Mouse (Mus musculus): ENCODE data around the gene Ambra1.

The Ambra1 gene

GRCm38 (mm10) chr2:91876000-91876805, 146.3 kb downstream of the Ambra1 start:
- DNase-seq = no peak

GRCm38 (mm10) chr2:91876806-91877140, 146.8 kb downstream of the Ambra1 start:
- DNase-seq = no peak

GRCm38 (mm10) chr2:91878387-91879180, 148.7 kb downstream of the Ambra1 start:
- DNase-seq = no peak

GRCm38 (mm10) chr2:91883961-91884360, 154.0 kb downstream of the Ambra1 start:
- DNase-seq = peak; percentile 52

- DNase-seq = no peak
These were observed 154.7 kb downstream of the Ambra1 start for GRCm38 (mm10) chr2:91884616-91885015.

GRCm38 (mm10) chr2:91894716-91895115, 164.8 kb downstream of the Ambra1 start:
- no peak for DNase-seq

- DNase-seq = no peak
These were observed 165.5 kb downstream of the Ambra1 start for GRCm38 (mm10) chr2:91895401-91895800.

- no peak for DNase-seq
These were observed 168.0 kb downstream of the Ambra1 start for GRCm38 (mm10) chr2:91897968-91898367.

- no peak for DNase-seq
These were observed 169.2 kb downstream of the Ambra1 start for GRCm38 (mm10) chr2:91899141-91899540.

GRCm38 (mm10) chr2:91900431-91900830, 170.5 kb downstream of the Ambra1 start:
- no peak for DNase-seq

GRCm38 (mm10) chr2:91902336-91902735, 172.4 kb downstream of the Ambra1 start:
- peak; percentile 59 for DNase-seq

- DNase-seq = no peak
These were observed 173.4 kb downstream of the Ambra1 start for GRCm38 (mm10) chr2:91903171-91903925.

- no peak for DNase-seq
These were observed 174.8 kb downstream of the Ambra1 start for GRCm38 (mm10) chr2:91904618-91905307.

- no peak for DNase-seq
These were observed 176.2 kb downstream of the Ambra1 start for GRCm38 (mm10) chr2:91906141-91906540.

- no peak for DNase-seq
These were observed 182.7 kb downstream of the Ambra1 start for GRCm38 (mm10) chr2:91912616-91913015.

- DNase-seq = no peak
These were observed 183.6 kb downstream of the Ambra1 start for GRCm38 (mm10) chr2:91913328-91914110.

GRCm38 (mm10) chr2:91916346-91916977, 186.5 kb downstream of the Ambra1 start:
- no peak for DNase-seq

GRCm38 (mm10) chr2:91917096-91917495, 187.2 kb downstream of the Ambra1 start:
- DNase-seq = no peak

- no peak for DNase-seq
These were observed 190.2 kb downstream of the Ambra1 start for GRCm38 (mm10) chr2:91920130-91920529.

- peak; percentile 15 for DNase-seq
These were observed 191.4 kb downstream of the Ambra1 start for GRCm38 (mm10) chr2:91921181-91921789.
